Mouse (Mus musculus) layer of hippocampus, postnatal 25 days (tissue): Measurements from ENCODE around the gene Klhl33. TPM values are rescaled to one million over a fixed set of nuclear protein-coding genes. Genes with fewer than 3 reads are reported as not detected.
"Not testable (repeated sequence)": the region's sequence is repeated elsewhere in the genome, so short reads cannot be mapped to it uniquely, and the experiment has no call there.

Experiments
- DNase-seq, 2 experiments: peaks; one replicate each; pipeline ENCODE4 v3.0.0; 2022; ENCODE audit warnings: mixed read lengths in 2 of 2, low spot score in 1 of 2; ENCODE audit errors: extremely low spot score in 1 of 2
- total RNA-seq, 2 experiments: library from RNA; stranded (reverse); gene quantifications; 2 replicates each; pipeline ENCODE4 v1.2.3; 2021

Klhl33 gene
- total RNA-seq, 2 experiments from 2014 or later = 3.2 to 3.3 TPM

GRCm38 (mm10) chr14:50904828-50905129, 7.5 kb upstream of the Klhl33 start:
- DNase-seq = no peak

GRCm38 (mm10) chr14:50903973-50904827, 6.9 kb upstream of the Klhl33 start:
- DNase-seq = no peak

- DNase-seq = not testable (repeated sequence)
These were observed 685 bp upstream of the Klhl33 start for GRCm38 (mm10) chr14:50897992-50898391.

- peak; percentile 11 to 25 for DNase-seq
These were observed 447 bp downstream of the Klhl33 start for GRCm38 (mm10) chr14:50896747-50897373.

GRCm38 (mm10) chr14:50895985-50896746, 1.1 kb downstream of the Klhl33 start:
- DNase-seq = peak; percentile 19 to 26

- no peak for DNase-seq
These were observed 1.9 kb downstream of the Klhl33 start for GRCm38 (mm10) chr14:50895407-50895806.

GRCm38 (mm10) chr14:50892541-50893459, 4.5 kb downstream of the Klhl33 start:
- DNase-seq = no peak

GRCm38 (mm10) chr14:50892091-50892490, 5.2 kb downstream of the Klhl33 start:
- DNase-seq = no peak

- no peak for DNase-seq
These were observed 5.7 kb downstream of the Klhl33 start for GRCm38 (mm10) chr14:50891621-50892020.

GRCm38 (mm10) chr14:50876236-50876950, 20.9 kb downstream of the Klhl33 start:
- DNase-seq = no peak

GRCm38 (mm10) chr14:50875591-50876230, 21.6 kb downstream of the Klhl33 start:
- DNase-seq = no peak

- DNase-seq = no peak
These were observed 22.1 kb downstream of the Klhl33 start for GRCm38 (mm10) chr14:50875175-50875574.

- DNase-seq = no peak
These were observed 26.0 kb downstream of the Klhl33 start for GRCm38 (mm10) chr14:50871284-50871683.

- DNase-seq = no peak
These were observed 26.5 kb downstream of the Klhl33 start for GRCm38 (mm10) chr14:50870805-50871143.

- peak; percentile 20 to 36 for DNase-seq
These were observed 27.2 kb downstream of the Klhl33 start, which contains the start of gene Tep1 for GRCm38 (mm10) chr14:50869889-50870804. Gene Tep1, minus strand, starts transcription at chr14:50870560.

GRCm38 (mm10) chr14:50868656-50869055, 28.7 kb downstream of the Klhl33 start:
- DNase-seq = no peak

GRCm38 (mm10) chr14:50868211-50868610, 29.1 kb downstream of the Klhl33 start:
- DNase-seq = no peak

- DNase-seq = no peak
These were observed 30.3 kb downstream of the Klhl33 start for GRCm38 (mm10) chr14:50866966-50867365.
